Mouse (Mus musculus): Measurements from ENCODE around the gene Aen.
A peak's percentile ranks its signal among the peaks of the same experiment; 100 is the strongest.

Gene Aen

DNA sequence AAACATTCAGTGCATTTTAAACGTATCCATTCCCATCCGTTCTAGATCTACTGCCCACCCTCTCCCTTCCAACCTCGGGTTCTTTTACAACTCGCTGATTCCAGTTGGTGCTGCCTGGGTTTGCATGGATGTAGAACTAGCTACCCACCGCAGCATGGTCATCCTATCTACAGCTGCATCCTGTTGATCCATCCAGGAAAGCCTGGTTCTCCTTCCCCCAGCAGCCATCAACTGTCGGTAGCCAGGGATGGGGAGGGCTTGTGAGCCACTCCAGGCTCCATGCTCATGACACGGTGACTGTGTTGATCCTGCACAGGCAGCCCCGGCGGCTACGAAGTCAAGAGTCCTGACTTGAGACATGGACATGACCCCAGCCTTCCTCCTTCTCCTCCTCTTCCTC is 1.7 kb upstream of the Aen start:
- DNase-seq (ENCODE audit: low read depth, low spot score), result no peak

DNA sequence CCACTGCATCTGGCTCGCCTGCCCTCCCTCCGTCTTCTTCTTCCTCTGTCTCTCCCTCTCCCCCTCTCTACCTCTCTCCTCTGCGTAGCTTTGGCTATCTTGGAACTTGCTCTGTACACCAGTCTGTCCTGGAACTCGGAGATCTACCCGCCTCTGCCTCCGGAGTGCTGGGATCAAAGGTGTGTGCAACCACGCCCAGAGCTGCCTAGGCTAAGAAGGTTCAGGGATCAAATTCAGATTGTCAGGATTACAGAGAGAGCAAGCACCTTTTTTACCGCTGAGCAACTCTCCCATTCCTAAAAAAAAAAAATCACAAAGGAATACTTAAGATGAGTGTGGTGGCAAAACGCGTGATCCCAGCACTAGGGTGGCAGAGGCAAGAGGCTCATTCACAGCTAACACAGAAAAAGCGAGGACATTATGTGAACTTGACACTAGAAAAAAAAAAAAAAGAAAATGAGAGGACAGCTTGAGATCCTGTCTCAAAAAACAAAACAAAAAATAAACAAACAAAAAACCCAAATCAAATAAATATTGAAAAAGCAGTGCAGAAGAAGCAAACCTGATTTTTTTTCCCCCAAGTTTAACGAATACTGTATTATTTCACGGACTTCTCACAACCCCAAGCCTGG is 517 bp upstream of the Aen start:
- DNase-seq (ENCODE audit: low read depth, low spot score), result no peak

DNA sequence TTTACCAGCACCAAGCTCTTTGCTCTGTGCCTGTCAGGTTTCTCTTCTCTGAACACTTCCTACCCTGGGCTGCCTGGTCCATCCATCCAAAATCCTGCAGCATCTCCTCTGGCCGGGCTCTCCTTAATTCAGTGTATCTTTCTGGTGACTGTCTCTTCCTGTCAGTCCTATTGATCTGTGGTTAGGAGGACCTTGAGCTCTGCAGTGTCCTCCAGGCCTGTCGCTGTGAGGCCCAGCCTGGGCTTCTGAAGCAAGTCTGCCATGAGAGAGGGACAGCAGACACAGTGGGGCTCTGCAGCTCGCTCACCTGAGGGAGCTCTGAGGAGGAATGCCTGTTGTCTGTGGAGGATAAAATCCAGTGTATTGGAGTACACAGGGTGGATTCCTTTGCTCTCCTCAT is 1.9 kb downstream of the Aen start:
- no peak for DNase-seq (ENCODE audit: low read depth, low spot score)

DNA sequence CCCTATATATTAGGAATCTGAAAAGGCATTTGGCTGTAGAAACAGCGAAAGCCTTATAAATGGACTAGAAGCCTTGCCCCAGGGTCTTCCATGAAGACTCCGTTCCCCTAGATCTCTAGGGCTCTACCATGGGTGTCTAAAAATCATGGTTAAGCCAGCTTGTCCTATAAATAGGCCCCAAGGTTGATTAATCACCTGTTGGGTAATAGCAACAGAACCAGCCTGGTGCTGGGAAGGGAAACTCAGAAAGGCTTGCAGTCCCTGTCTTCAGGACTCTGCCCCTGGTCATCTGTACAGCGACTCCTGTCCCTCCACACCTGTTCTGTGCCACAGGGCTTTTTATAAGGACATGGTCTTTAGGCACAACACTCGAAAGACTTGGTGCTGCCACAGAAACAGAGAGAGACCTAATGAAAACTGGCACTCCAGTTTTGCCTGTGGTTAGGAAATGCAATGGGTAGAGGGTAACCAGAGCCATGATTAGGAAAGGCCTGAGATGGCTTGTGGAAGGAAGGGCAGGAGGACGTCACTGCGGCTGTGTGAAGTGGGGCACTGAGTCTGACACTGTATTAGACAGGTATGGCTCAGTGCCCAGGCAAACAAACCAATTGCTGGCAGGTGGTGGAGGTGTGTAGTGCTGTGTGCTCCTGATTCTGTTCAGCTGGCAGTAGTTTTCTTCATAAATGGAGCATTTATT is 7.7 kb downstream of the Aen start:
- no peak for DNase-seq (ENCODE audit: low read depth, low spot score)

DNA sequence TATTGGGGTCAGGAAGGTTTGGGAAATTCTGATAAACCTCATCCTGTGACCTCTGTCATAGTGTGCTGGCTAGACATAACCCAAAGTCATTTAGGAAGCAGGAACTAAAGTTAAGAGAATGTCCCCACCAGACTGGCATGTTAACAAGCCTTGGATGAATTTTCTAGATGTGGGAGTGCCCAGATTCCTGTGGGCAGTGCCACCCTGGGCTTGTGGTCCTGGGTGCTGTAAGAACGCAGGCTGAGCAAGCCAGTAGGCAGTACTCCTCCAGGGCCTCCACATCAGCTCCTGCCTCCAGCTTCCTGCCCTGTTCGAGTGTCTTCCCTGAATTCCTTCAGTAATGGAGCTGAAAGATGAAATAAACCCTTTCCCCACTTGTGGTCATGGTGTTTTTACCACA is 8.5 kb downstream of the Aen start:
- no peak for DNase-seq (ENCODE audit: low read depth, low spot score)

DNA sequence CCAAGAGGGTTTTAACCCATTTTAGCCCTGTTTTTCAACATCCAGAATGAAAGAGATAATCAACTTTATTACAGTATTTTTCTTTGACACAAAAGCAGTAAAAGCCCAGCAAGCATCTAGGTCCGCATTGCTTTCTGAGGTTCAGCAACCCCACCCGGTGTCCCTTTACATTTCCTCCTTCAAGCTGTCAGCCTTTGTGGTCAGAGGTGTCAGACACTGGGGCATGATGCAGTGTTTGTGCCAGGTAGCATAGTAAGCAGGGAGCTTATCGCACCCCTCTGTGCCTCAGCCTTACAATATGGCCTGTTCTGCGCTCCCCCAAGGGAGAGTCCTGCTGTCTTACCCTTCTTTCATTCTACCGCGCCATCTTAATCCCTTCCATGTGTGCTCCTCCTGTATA is 13.4 kb downstream of the Aen start:
- no peak for DNase-seq (ENCODE audit: low read depth, low spot score)

DNA sequence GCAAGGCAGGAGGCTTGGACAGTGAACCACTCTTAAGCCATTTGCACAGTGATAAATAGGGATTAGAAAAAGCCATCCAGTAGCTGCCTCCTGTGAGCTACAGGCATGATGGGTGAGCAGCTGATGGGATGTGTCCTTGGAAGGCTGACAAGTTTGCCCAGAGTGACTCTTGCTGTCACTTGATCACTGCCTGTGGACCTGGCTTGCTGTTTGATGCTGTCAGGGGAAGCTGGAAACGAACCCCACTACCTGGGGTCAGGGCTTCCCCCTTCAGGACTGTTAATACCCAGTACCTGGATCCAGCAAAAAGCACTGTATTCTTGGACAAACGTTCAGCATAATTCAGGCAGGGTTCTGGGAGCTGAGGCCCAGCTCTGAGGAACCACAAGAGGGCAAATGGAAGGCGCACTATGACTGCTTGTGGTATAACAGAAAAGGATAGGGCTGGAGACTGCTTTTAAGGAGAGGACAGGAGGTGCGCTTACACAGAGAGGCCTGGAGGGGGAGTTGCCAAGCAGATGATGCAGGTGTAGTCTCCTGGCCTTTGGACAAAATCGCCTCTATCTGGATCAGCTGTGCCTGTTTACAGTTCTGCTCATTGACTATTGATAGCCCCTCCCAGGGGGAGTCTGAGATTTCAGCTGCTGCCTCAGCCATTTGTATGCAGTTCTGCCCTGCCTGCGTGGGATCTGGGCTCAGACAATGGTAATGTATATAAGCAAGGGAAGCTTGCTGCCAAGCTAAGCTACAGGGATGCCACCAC is 14.9 kb downstream of the Aen start:
- no peak for DNase-seq (ENCODE audit: low read depth, low spot score)

DNA sequence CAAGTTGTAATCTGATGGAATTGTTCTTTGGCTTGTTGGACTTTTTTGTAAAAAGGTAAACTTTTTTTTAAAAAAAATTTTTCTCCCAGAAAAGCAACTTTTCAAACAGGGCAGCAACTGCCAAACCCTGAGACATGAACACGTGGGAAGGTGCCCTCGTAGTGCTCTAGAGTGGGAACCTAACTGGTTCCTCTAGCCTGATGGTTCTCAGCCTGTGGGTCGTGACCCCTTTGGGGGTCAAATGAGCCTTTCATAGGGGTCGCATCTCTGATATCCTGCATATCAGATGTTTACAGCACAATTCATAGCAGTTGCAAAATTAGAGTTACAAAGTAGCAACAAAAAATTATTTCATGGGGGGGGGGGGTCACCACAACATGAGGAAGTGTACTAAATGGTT is 15.6 kb downstream of the Aen start:
- DNase-seq (ENCODE audit: low read depth, low spot score), result no peak

DNA sequence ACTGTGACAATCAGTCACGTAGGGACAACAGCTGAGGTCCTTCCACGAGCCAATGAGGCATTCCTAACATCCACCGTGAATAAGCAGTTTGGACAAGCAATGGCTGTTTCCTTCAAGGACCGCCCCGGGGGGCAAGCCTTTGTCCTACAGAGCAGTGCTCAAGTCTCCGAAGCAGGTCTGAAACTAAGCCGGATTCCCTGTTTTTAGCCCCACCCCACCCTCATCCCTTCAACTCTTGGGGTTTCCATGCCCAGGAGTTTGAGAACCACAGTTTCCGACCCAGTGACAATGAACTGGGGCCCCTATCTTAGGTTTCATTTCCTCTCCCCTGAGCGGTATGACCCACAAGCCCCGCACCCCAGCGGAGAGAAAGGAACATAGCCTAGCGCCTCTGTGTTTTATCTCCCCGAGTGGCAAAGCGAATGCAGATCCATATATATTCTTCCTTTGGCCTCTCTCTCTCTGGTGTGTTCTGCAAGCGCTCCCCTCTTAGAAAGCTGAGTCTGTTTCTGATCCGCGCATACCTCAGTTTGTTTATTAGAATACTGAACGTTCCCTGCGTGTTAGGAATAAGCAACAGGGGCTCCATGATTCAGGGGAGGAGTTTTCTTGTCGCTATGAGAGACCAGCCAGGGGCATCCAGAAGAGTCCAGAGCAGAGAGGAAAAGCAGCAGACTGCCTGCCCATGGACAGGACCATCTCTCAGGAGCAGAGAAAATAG is 16.8 kb downstream of the Aen start:
- DNase-seq (ENCODE audit: low read depth, low spot score), result no peak

DNA sequence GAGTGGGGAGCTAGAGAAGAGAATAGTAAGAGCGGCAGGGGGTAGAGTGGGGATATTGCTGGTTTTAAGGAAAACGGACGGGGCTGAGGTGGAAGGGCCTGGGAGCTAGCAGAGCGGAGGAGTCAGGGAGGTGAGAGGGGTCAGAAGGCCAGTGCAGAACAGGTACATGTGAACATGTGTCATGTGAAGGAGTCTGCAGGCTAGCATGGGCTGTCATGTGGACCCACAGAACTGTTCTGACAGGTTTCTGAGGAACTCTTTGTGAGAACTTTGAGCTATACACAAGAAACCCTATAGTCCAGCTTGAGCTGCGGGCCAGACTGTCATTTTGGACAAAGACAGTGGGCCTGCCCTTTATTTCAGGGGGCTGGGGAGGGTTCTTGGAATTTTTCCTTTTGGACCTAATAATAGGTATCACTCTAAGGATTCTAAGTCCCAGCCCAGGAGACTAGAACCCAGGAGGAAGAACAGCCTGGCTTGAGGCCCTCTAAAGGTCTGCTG is 17.4 kb downstream of the Aen start, which contains the start of gene Isg20:
TSS of gene Isg20 (plus strand) at position 451 of the 501 bp plus-strand sequence.
- DNase-seq (ENCODE audit: low read depth, low spot score), result no peak

DNA sequence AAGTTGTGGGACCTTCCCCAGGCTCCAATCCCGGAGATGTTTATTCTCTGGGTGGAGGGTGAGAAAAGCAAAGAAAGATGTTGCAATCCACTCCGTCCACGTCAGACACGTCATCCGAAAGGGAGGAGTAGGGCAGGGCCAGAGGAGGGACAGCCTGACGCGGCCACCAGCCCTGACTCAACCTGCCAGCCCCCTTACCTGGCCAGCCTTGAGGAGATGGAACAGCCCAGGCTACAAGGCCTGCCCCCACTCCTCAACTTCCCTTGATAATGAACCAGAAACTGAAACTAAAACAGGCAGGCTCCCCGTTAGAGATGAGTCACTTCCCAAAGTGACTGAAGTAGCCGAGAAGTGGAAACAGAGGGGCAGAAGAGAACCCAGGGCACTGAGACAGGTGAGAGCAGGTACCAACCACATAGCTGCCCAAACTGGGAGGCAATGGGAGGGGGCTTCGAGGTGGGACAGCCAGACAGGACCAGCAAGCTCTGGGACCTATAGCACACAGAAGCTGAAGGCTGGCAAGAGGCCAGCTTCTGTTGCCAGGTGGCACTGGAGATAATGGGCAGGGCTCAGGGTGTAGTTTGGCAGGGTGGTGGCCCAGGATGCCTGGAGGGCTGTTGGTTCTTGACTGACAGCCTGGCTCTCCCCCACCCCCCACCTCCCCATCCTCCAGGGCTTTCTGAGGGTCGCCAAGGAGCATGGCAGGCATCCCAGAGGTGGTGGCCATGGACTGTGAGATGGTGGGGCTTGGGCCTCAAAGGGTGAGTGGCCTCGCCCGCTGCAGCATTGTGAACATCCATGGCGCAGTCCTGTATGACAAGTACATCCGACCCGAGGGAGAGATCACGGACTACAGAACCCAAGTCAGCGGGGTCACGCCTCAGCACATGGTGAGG is 18.2 kb downstream of the Aen start:
- DNase-seq (ENCODE audit: low read depth, low spot score), result no peak

DNA sequence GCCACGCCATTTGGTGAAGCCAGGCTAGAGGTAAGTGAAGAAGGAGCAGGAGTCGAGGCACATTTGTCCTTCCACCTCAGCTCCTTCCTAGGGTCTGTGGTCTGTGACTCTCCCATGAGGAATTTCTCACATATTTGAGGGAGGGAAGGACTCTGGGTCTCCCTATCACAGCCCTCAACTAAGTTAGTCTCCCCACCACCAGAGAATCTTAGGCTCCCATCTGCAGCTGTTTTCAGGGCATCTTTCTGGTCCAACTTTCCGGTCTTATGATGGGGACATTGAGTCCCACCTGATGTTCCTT is 18.8 kb downstream of the Aen start:
- DNase-seq (ENCODE audit: low read depth, low spot score), result no peak

DNA sequence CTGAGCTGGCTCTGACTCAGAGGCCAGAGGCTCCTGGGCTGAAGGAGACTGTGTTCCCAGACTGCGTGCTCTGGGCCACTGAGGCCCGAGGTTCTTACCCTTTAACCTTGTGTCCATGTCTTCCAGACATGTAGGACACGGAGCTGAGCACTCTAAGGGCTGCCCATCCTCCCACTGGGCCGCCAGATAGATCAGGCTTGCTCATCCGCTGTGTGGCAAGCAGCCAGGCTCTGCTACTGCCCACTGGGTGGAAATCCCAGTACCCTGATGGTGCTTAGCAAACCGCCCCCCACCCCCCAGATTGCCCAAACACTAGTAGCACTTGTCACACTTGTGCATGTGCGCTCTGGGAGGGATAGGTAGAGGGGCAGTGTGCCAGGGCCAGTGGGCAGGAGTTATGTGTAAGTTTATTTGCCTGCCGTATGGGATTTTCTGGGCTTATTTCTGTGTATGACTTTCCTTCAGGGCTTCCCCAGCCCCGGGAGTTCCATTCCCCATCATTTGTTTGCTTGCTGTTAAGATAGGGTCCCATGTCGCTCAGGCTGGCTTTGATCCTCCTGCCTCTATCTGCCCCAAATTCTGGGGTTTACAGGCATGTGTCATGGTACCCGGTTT is 19.3 kb downstream of the Aen start:
- DNase-seq (ENCODE audit: low read depth, low spot score), result no peak

DNA sequence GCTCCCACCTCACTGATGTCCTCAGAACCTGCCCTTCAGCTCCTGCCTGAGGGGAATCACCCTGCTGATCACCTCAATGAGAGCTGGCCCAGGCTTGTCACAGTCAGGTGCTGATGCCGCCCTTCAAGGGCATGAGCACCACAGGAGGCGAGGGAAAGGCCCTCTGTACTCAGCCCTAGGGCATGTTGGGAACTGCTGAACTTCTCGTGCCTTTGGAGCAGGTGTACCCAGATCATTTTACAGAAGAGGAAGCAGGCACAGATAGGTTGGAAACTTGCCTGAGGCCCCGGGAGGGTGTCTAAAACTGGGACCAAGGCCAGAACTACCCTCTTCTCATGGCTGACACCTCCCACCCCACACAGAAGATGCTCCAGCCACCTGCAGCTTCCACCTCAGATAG is 23.0 kb downstream of the Aen start:
- no peak for DNase-seq (ENCODE audit: low read depth, low spot score)

DNA sequence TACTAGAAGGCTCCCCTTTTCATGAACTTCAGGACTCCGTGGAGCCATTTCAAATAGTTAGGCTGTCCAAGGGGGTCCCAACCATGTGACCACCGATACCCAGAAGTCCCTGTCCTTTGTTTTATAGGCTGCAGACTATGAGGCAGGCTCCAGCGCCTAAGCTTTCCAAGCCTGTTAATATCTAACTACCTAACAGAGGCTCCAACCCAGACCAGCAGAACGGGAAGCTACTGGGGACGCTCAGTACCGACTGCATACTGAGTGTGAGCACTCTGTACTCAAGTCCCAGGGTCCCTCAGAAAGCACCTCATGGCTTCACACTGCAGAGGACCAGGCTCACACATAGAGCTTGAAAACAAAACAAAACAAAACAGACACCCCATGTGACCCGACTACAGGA is 26.9 kb downstream of the Aen start:
- no peak for DNase-seq (ENCODE audit: low read depth, low spot score)

DNA sequence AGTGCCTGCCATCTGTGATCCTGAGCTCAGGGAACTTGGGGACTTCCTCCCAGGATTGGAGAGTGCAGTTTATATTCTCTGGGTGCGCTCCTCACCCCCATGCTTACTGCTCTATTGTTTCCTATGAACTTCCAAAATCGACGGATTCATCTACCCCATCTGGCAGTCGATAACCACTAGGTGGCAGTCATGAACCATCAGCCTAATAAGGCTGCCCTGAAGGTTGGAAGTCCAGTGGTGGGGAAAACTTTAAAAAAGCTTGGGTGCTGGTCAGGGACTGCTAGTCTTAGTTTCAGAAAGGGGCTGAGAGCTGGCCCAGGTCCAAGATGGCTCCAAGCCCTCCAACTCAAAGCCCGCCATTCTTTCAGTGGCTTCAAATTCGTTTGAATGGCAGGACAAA is 28.6 kb downstream of the Aen start:
- peak; percentile 47 for DNase-seq (ENCODE audit: low read depth, low spot score)

DNA sequence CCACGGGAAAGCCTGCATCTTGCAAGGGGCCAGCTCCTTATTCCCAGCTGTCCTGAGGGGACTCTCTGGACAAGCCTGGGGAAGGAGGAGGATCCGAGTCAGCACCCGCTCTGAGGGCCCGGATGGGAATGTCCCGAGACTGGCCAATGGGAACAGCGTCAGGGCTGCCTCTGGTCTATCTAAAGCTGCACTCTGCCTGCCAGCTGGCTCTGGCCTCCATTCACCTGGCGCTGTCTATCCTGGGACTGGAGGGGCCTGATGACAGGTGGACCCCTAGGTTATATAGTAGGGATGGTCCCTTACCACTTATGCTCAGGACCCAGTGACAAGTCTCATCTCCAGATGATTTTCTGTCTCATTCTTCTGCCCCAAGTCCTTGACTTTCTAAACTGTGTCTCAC is 29.1 kb downstream of the Aen start:
- no peak for DNase-seq (ENCODE audit: low read depth, low spot score)

DNA sequence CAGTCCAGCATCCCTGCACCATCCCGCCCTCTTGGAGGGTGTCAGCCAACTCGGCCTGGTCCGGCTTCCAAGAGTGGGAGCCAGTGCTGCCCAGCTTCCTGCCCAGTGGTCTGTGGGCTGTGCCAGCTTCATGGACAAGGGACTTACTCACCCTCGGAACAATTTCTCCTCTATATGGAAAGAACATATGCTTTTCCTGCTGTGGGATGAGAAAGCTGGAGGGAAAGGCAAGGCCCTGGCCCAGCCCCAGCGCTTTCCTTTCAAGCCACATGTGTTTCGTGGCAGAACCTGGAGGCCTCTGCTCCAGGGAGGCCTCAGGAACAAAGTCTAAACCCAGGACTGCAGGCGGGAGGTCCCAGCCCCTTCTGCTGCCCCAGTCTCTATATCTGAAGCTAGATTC is 30.0 kb downstream of the Aen start:
- no peak for DNase-seq (ENCODE audit: low read depth, low spot score)

DNA sequence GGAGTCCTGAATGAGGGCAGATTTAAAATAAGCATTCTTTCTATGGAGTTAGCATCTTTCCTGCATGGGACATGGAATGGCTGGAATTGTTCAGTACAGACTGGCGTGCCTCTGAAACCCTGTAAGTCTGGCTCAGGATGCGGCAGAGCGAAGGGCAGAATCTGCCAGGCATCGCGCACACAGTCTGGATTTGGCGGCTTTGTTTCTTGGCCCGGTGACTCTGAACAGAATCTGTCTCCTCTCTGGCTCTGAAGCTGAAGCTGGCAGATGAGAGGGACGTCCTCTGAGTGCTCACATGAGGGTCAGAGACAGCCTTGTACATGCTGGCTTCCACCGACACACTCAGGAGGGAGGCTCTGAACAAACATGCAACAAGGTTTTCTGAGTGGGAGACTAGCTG is 30.5 kb downstream of the Aen start:
- DNase-seq (ENCODE audit: low read depth, low spot score), result no peak

DNA sequence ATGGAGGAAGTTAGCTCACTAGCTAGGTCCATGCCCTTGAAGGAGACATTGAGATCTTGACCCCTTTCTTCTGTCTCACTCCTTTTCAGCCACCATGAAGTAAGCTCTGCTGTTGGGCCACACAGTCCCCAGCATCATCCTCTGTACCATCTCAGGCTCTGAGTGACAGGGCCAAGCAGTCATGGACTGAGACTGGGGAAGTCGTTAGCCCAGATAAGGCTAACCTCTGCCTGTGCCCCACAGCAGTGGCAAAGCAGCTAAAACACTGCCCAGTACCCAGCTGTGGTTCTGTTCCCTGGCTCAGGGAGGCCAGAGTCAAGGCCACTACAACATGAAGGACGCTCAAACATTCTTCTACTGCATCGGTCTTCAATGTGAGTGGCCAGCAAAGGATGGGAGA is 31.6 kb downstream of the Aen start:
- no peak for DNase-seq (ENCODE audit: low read depth, low spot score)
